Mouse (Mus musculus) ES-E14 (cell line): ENCODE measurements at regions not wholly inside any gene's neighbourhood (a gene's known extent, or its start where the extent isn't known, plus 50 kb on each side); places are given as distances from the start of the nearest gene placed in this dataset.

Source experiments
- HCFC1 ChIP-seq: IDR thresholded peaks from 2 replicates; pipeline ENCODE4 v1.6.1; 2012; ENCODE audit warnings: low read length, inconsistent platforms, borderline replicate concordance; ENCODE audit not compliant: insufficient read depth
- ZC3H11A ChIP-seq: IDR thresholded peaks from 2 replicates; pipeline ENCODE4 v1.6.1; 2012; ENCODE audit warnings: low read depth, mild to moderate bottlenecking, inconsistent platforms, low read length, borderline replicate concordance

DNA sequence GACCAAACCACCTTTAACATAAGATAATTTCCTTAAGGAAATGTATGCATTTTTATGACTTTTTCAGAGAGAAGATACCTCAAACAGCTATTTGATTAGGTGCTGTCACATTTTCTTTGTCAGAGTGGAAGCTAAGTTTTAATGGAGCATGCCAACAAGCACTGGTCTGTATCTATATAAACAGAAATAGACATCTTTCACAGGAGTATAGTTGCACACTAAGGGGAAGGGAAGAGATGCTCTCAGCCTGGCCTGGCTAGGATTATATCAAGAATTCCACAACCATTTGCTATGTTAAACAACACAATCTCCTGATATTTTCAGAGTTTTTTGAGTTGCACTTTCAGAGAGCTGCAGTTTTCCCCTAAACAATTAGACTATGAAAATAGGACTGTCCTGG lies 638.1 kb downstream of the Cetn3 start:
- TF ChIP-seq ZC3H11A: no peak
- no peak for TF ChIP-seq HCFC1
